Mouse (Mus musculus) liver, adult 2 months (tissue): Measurements from ENCODE around the gene Gm45234. TPM values are rescaled to one million over a fixed set of nuclear protein-coding genes. Genes with fewer than 3 reads are reported as not detected.

Experiments
- DNase-seq: peaks from one replicate; pipeline ENCODE4 v3.0.0-alpha.2; 2011; ENCODE audit warnings: low read depth, low spot score; ENCODE audit errors: extremely low read depth
- H3K27ac ChIP-seq: fragments of 200-500 bp; replicated peaks from 2 replicates; pipeline ENCODE4 v1.5.1; 2012; ENCODE audit warnings: low read depth, mild to moderate bottlenecking, control low read depth, inconsistent platforms, low read length; ENCODE audit not compliant: insufficient read depth
- H3K27me3 ChIP-seq: fragments of 200-500 bp; 2 replicates; pipeline ENCODE4 v1.6.1; 2012; ENCODE audit warnings: mild to moderate bottlenecking, moderate library complexity, low read length, inconsistent platforms; ENCODE audit not compliant: control insufficient read depth, insufficient read depth
- H3K36me3 ChIP-seq: fragments of 200-500 bp; 2 replicates; pipeline ENCODE4 v1.6.1; 2012; ENCODE audit warnings: low read length, inconsistent platforms; ENCODE audit not compliant: control insufficient read depth, insufficient read depth
- H3K4me1 ChIP-seq: fragments of 200-500 bp; 2 replicates; pipeline ENCODE4 v1.6.1; 2011; ENCODE audit warnings: low read length; ENCODE audit not compliant: control insufficient read depth, insufficient read depth
- H3K4me3 ChIP-seq: fragments of 200-500 bp; 2 replicates; pipeline ENCODE4 v1.5.1; 2011; ENCODE audit warnings: low read depth, mild to moderate bottlenecking, control low read depth, low read length, moderate library complexity; ENCODE audit not compliant: insufficient read depth
- H3K79me2 ChIP-seq: fragments of 200-500 bp; 2 replicates; pipeline ENCODE4 v1.6.1; 2012; ENCODE audit warnings: inconsistent platforms, mild to moderate bottlenecking, low read length, moderate library complexity; ENCODE audit not compliant: control insufficient read depth, insufficient read depth
- H3K9ac ChIP-seq: fragments of 200-500 bp; 2 replicates; pipeline ENCODE4 v1.6.1; 2012; ENCODE audit warnings: low read depth, mild to moderate bottlenecking, control low read depth, inconsistent platforms, low read length
- CTCF ChIP-seq: fragments of 200-500 bp; IDR thresholded peaks from 2 replicates; pipeline ENCODE4 v1.5.1; 2011; ENCODE audit warnings: low read depth, low read length, control low read depth
- POLR2A ChIP-seq: fragments of 200-500 bp; IDR thresholded peaks from 2 replicates; pipeline ENCODE4 v1.6.1; 2011; ENCODE audit warnings: low read length, control low read depth; ENCODE audit not compliant: insufficient read depth; ENCODE audit errors: extremely low read depth
- WGBS: fragments of 180-500 bp; shearing (Covaris S2); methylation state at CpG from one replicate; pipeline ENCODE4 v1.1.7; 2018; 5-methylcytosine and 5-hydroxymethylcytosine counted together
- polyA plus RNA-seq: library from polyadenylated mRNA; depleted of rRNA; stranded (reverse); fragments of >200 nt; gene quantifications from 2 replicates; pipeline ENCODE4 v1.2.3, GENCODE M21; 2012
- total RNA-seq: library from RNA; depleted of rRNA; stranded (reverse); fragments of >200 nt; gene quantifications from 2 replicates; pipeline ENCODE4 v1.2.3, GENCODE M21; 2014

Gm45234 gene
- total and polyA plus RNA-seq, 2 experiments, result not detected

- DNase-seq, result no peak
- Histone ChIP-seq H3K27ac (no peak overlapping the region), H3K79me2 (peaks cover 17% of the 10 kb centered on the region; the same call in 1 of the 2 replicates), H3K4me3 (no peak overlapping the region), H3K27me3 (no peaks in the 10 kb centered on the region), H3K36me3 (peaks cover 22% of the 10 kb centered on the region), H3K4me1 (peaks cover 15% of the 10 kb centered on the region), H3K9ac (no peak overlapping the region)
- TF ChIP-seq POLR2A (no peak), CTCF (no peak)
- 63% methylated on average over 5 of the region's 5 CpGs for WGBS
Observed at GRCm38 (mm10) chr6:124706061-124706627, 49.7 kb downstream of the Gm45234 start.

GRCm38 (mm10) chr6:124704417-124704816 is 51.4 kb downstream of the Gm45234 start:
- H3K27me3 ChIP-seq, result no peaks in the 10 kb centered on the region
- H3K4me1 ChIP-seq, result peaks cover 27% of the 10 kb centered on the region
- no peak overlapping the region for H3K4me3 ChIP-seq
- no peak for TF ChIP-seq POLR2A
- TF ChIP-seq CTCF, result no peak
- H3K27ac ChIP-seq, result no peak overlapping the region
- peaks cover 27% of the 10 kb centered on the region for H3K36me3 ChIP-seq
- DNase-seq, result no peak
- H3K79me2 ChIP-seq, result peaks cover 12% of the 10 kb centered on the region; the same call in 1 of the 2 replicates
- 93% methylated on average over 2 of the region's 2 CpGs for WGBS
- H3K9ac ChIP-seq, result no peak overlapping the region

- Histone ChIP-seq H3K27me3 (no peaks in the 10 kb centered on the region), H3K4me1 (peaks cover 29% of the 10 kb centered on the region), H3K36me3 (peaks cover 29% of the 10 kb centered on the region), H3K79me2 (peaks cover 9% of the 10 kb centered on the region; the same call in 1 of the 2 replicates), H3K27ac (no peak overlapping the region), H3K4me3 (no peak overlapping the region), H3K9ac (no peak overlapping the region)
- no peak for DNase-seq
- TF ChIP-seq CTCF (no peak), POLR2A (no peak)
- WGBS, result 59% methylated on average over 7 of the region's 7 CpGs
Observed at GRCm38 (mm10) chr6:124703789-124704188, 52.0 kb downstream of the Gm45234 start.

GRCm38 (mm10) chr6:124702784-124703103 is 53.1 kb downstream of the Gm45234 start:
- peaks cover 33% of the 10 kb centered on the region for H3K36me3 ChIP-seq
- no peaks in the 10 kb centered on the region for H3K27me3 ChIP-seq
- peak; percentile 88 for TF ChIP-seq CTCF
- TF ChIP-seq POLR2A, result no peak
- no peak overlapping the region for H3K4me3 ChIP-seq
- H3K9ac ChIP-seq, result no peak overlapping the region
- DNase-seq, result peak; percentile 45
- 72% methylated on average over 3 of the region's 3 CpGs for WGBS
- no peak overlapping the region for H3K27ac ChIP-seq
- H3K4me1 ChIP-seq, result peaks cover 22% of the 10 kb centered on the region
- H3K79me2 ChIP-seq, result peaks cover 4% of the 10 kb centered on the region; the same call in 1 of the 2 replicates

GRCm38 (mm10) chr6:124702102-124702783 is 53.6 kb downstream of the Gm45234 start:
- Histone ChIP-seq H3K9ac (no peak overlapping the region), H3K79me2 (peaks cover under 1% of the 10 kb centered on the region; the same call in 1 of the 2 replicates), H3K27ac (no peak overlapping the region), H3K4me3 (no peak overlapping the region), H3K36me3 (peaks cover 33% of the 10 kb centered on the region), H3K27me3 (no peaks in the 10 kb centered on the region), H3K4me1 (peaks cover 23% of the 10 kb centered on the region)
- WGBS, result 76% methylated on average over 17 of the region's 17 CpGs
- DNase-seq, result no peak
- TF ChIP-seq CTCF (no peak), POLR2A (no peak)

- Histone ChIP-seq H3K36me3 (peaks cover 33% of the 10 kb centered on the region), H3K4me1 (peaks cover 29% of the 10 kb centered on the region), H3K9ac (no peak overlapping the region), H3K4me3 (no peak overlapping the region), H3K27me3 (no peaks in the 10 kb centered on the region), H3K79me2 (peaks cover 2% of the 10 kb centered on the region; the same call in 1 of the 2 replicates), H3K27ac (peak overlapping the region; percentile 52)
- DNase-seq, result peak; percentile 58
- TF ChIP-seq CTCF (peak; percentile 19; the same call in 1 of the 2 replicates), POLR2A (no peak)
- 37% methylated on average over 8 of the region's 8 CpGs for WGBS
Observed at GRCm38 (mm10) chr6:124701338-124701737, 54.5 kb downstream of the Gm45234 start.
